Mouse (Mus musculus): ENCODE measurements around the gene Palb2. TPM values are rescaled to one million over a fixed set of nuclear protein-coding genes. Genes with fewer than 3 reads are reported as not detected.
A peak's percentile ranks its signal among the peaks of the same experiment; 100 is the strongest.

Palb2 gene
- total RNA-seq, 1 experiment from 2014 or later, result 27.4 TPM

- no peak for ATAC-seq (replicated peaks in 1 of 2; ENCODE audit: insufficient read depth in 1 of 2, low FRiP score in 2 of 2, low TSS enrichment in 1 of 2, low read depth in 1 of 2, poor library complexity in 2 of 2, severe bottlenecking in 2 of 2)
These were observed 9.3 kb downstream of the Palb2 start for GRCm38 (mm10) chr7:122123518-122123917.

- ATAC-seq (replicated peaks in 1 of 2; ENCODE audit: insufficient read depth in 1 of 2, low FRiP score in 2 of 2, low TSS enrichment in 1 of 2, low read depth in 1 of 2, poor library complexity in 2 of 2, severe bottlenecking in 2 of 2), result no peak
These were observed 24.6 kb downstream of the Palb2 start for GRCm38 (mm10) chr7:122108206-122108605.

GRCm38 (mm10) chr7:122101747-122102244 lies 31.0 kb downstream of the Palb2 start, which contains the start of gene Ndufab1:
Gene Ndufab1, minus strand, starts transcription at chr7:122101886.
- ATAC-seq (replicated peaks in 1 of 2; ENCODE audit: insufficient read depth in 1 of 2, low FRiP score in 2 of 2, low TSS enrichment in 1 of 2, low read depth in 1 of 2, poor library complexity in 2 of 2, severe bottlenecking in 2 of 2), result peak; percentile 98

GRCm38 (mm10) chr7:122101014-122101746 lies 31.6 kb downstream of the Palb2 start:
- peak in 1 of 2 experiments; percentile 11; a peak in 2 of 4 replicates for ATAC-seq (replicated peaks in 1 of 2; ENCODE audit: insufficient read depth in 1 of 2, low FRiP score in 2 of 2, low TSS enrichment in 1 of 2, low read depth in 1 of 2, poor library complexity in 2 of 2, severe bottlenecking in 2 of 2)

- peak; percentile 67 to 73; a peak in 3 of 4 replicates for ATAC-seq (replicated peaks in 1 of 2; ENCODE audit: insufficient read depth in 1 of 2, low FRiP score in 2 of 2, low TSS enrichment in 1 of 2, low read depth in 1 of 2, poor library complexity in 2 of 2, severe bottlenecking in 2 of 2)
These were observed 33.6 kb downstream of the Palb2 start for GRCm38 (mm10) chr7:122099222-122099621.

GRCm38 (mm10) chr7:122098009-122098408 lies 34.8 kb downstream of the Palb2 start:
- ATAC-seq (replicated peaks in 1 of 2; ENCODE audit: insufficient read depth in 1 of 2, low FRiP score in 2 of 2, low TSS enrichment in 1 of 2, low read depth in 1 of 2, poor library complexity in 2 of 2, severe bottlenecking in 2 of 2), result no peak

- ATAC-seq (replicated peaks in 1 of 2; ENCODE audit: insufficient read depth in 1 of 2, low FRiP score in 2 of 2, low TSS enrichment in 1 of 2, low read depth in 1 of 2, poor library complexity in 2 of 2, severe bottlenecking in 2 of 2), result peak; percentile 27 to 43; a peak in 2 of 4 replicates
These were observed 38.0 kb downstream of the Palb2 start for GRCm38 (mm10) chr7:122094564-122095330.

GRCm38 (mm10) chr7:122087195-122087982 lies 45.4 kb downstream of the Palb2 start:
- no peak for ATAC-seq (replicated peaks in 1 of 2; ENCODE audit: insufficient read depth in 1 of 2, low FRiP score in 2 of 2, low TSS enrichment in 1 of 2, low read depth in 1 of 2, poor library complexity in 2 of 2, severe bottlenecking in 2 of 2)

GRCm38 (mm10) chr7:122081071-122081470 lies 51.7 kb downstream of the Palb2 start:
- peak; percentile 67 to 83 for ATAC-seq (replicated peaks in 1 of 2; ENCODE audit: insufficient read depth in 1 of 2, low FRiP score in 2 of 2, low TSS enrichment in 1 of 2, low read depth in 1 of 2, poor library complexity in 2 of 2, severe bottlenecking in 2 of 2)

- ATAC-seq (replicated peaks in 1 of 2; ENCODE audit: insufficient read depth in 1 of 2, low FRiP score in 2 of 2, low TSS enrichment in 1 of 2, low read depth in 1 of 2, poor library complexity in 2 of 2, severe bottlenecking in 2 of 2), result no peak
These were observed 52.8 kb downstream of the Palb2 start for GRCm38 (mm10) chr7:122079798-122080554.

- ATAC-seq (replicated peaks in 1 of 2; ENCODE audit: insufficient read depth in 1 of 2, low FRiP score in 2 of 2, low TSS enrichment in 1 of 2, low read depth in 1 of 2, poor library complexity in 2 of 2, severe bottlenecking in 2 of 2), result no peak
These were observed 58.4 kb downstream of the Palb2 start for GRCm38 (mm10) chr7:122074374-122074773.

GRCm38 (mm10) chr7:122067517-122068381 lies 65.0 kb downstream of the Palb2 start:
- no peak for ATAC-seq (replicated peaks in 1 of 2; ENCODE audit: insufficient read depth in 1 of 2, low FRiP score in 2 of 2, low TSS enrichment in 1 of 2, low read depth in 1 of 2, poor library complexity in 2 of 2, severe bottlenecking in 2 of 2)

- ATAC-seq (replicated peaks in 1 of 2; ENCODE audit: insufficient read depth in 1 of 2, low FRiP score in 2 of 2, low TSS enrichment in 1 of 2, low read depth in 1 of 2, poor library complexity in 2 of 2, severe bottlenecking in 2 of 2), result peak; percentile 87 to 90
These were observed 65.8 kb downstream of the Palb2 start, which contains the start of the genes Ubfd1 and Ears2 for GRCm38 (mm10) chr7:122066945-122067516. Gene Ubfd1, plus strand, starts transcription at chr7:122067175. Gene Ears2, minus strand, starts transcription at chr7:122067263.

GRCm38 (mm10) chr7:122066102-122066944 lies 66.5 kb downstream of the Palb2 start:
- ATAC-seq (replicated peaks in 1 of 2; ENCODE audit: insufficient read depth in 1 of 2, low FRiP score in 2 of 2, low TSS enrichment in 1 of 2, low read depth in 1 of 2, poor library complexity in 2 of 2, severe bottlenecking in 2 of 2), result no peak

- ATAC-seq (replicated peaks in 1 of 2; ENCODE audit: insufficient read depth in 1 of 2, low FRiP score in 2 of 2, low TSS enrichment in 1 of 2, low read depth in 1 of 2, poor library complexity in 2 of 2, severe bottlenecking in 2 of 2), result no peak
These were observed 67.1 kb downstream of the Palb2 start for GRCm38 (mm10) chr7:122065656-122066055.

All from hematopoietic stem cell, adult 5-6 weeks (primary cell).